Mouse (Mus musculus) neural tube, embryonic 12.5 days (tissue): ENCODE data around the gene Flad1. TPM values are rescaled to one million over a fixed set of nuclear protein-coding genes. Genes with fewer than 3 reads are reported as not detected.

Experiments
- ATAC-seq: fragments of 200-750 bp; cut with Nextera tagmentation; 2 replicates; pipeline ENCODE4 v1.8.0; 2017; ENCODE audit warnings: low read depth, mild to moderate bottlenecking, moderate TSS enrichment, moderate library complexity; ENCODE audit not compliant: low FRiP score
- H3K27ac ChIP-seq: fragments of 300-500 bp; sonication (generic); 2 replicates; pipeline ENCODE4 v1.5.1; 2016
- H3K27me3 ChIP-seq: fragments of 300-500 bp; sonication (generic); replicated peaks from 2 replicates; pipeline ENCODE4 v1.6.1; 2016; ENCODE audit warnings: mild to moderate bottlenecking
- H3K36me3 ChIP-seq: fragments of 300-500 bp; sonication (generic); 2 replicates; pipeline ENCODE4 v1.6.1; 2016; ENCODE audit warnings: mild to moderate bottlenecking
- H3K4me1 ChIP-seq: fragments of 300-500 bp; sonication (generic); 2 replicates; pipeline ENCODE4 v1.6.1; 2016
- H3K4me2 ChIP-seq: fragments of 300-500 bp; sonication (generic); replicated peaks from 2 replicates; pipeline ENCODE4 v1.6.1; 2016; ENCODE audit warnings: mild to moderate bottlenecking
- H3K4me3 ChIP-seq: fragments of 300-500 bp; sonication (generic); 2 replicates; pipeline ENCODE4 v1.5.1; 2016
- H3K9ac ChIP-seq: fragments of 300-500 bp; sonication (generic); 2 replicates; pipeline ENCODE4 v1.6.1; 2016; ENCODE audit warnings: mild to moderate bottlenecking
- H3K9me3 ChIP-seq: fragments of 300-500 bp; sonication (generic); 2 replicates; pipeline ENCODE4 v1.6.1; 2016; ENCODE audit warnings: mild to moderate bottlenecking
- WGBS: fragments of 180-500 bp; shearing (Covaris S2); methylation state at CpG from one replicate; pipeline ENCODE4 v1.1.7; 2016; 5-methylcytosine and 5-hydroxymethylcytosine counted together
- polyA plus RNA-seq: library from polyadenylated mRNA; unstranded; fragments of >200 nt; fragmentation: Nextera tagmentation; extraction: Ambion mirVana; gene quantifications from 2 replicates; pipeline ENCODE4 v1.2.1, GENCODE M21; 2016

Gene Flad1
- polyA plus RNA-seq, 1 experiment from 2014 or later, result 33.4 TPM

DNA sequence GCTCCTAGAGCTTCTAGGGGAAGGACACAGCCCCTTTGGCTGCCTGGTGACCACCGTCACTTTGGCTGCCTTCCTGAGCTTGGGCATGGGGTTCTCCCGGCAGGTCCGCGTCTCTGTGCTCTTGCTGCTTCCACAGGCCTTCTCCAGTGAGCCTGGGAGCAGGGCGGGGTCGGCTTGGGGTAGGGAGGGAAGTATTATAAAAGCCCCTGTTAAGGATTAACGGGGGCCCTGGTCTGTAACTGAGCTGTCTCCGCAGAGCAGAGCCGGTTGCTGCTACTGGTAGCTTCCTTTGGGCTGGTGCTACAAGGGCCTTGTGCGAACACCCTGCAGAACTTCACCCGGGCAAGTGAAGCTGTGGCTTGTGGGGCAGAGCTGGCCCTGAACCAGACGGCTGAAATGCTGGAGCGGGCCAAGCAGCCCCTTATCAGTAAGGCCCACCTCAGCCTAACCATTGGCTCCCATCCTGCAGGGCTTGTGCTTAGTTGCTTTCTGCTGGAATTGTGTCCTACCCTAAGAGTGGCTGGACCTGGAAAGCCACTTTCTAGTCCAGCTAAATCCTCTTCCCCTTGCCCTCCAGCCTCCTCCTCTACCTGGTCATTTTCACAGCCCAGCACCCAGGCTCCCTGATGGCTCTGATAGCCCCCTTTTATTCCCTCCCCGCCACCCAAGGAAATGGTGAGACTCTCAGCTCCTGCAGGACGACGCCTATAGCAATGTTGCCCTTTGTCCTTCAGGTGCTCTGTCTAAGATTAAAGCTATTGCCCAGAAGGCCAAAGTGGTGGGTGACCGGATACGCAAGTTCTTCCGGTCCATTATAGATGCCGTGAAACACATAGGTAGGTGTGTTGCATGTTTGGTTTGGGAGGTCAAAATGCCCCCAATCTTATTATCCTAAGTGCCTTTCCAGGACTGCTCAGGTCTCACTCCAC lies 45.9 kb downstream of the Flad1 start:
- no peak overlapping the region for H3K4me3 ChIP-seq
- H3K27me3 ChIP-seq, result no peaks in the 10 kb centered on the region
- H3K27ac ChIP-seq, result no peak overlapping the region
- H3K4me2 ChIP-seq, result no peak overlapping the region
- 71% methylated on average over 20 of the region's 20 CpGs for WGBS
- ATAC-seq, result no peak
- H3K4me1 ChIP-seq, result no peaks in the 10 kb centered on the region
- no peaks in the 10 kb centered on the region for H3K36me3 ChIP-seq
- H3K9me3 ChIP-seq, result no peaks in the 10 kb centered on the region
- no peak overlapping the region for H3K9ac ChIP-seq

DNA sequence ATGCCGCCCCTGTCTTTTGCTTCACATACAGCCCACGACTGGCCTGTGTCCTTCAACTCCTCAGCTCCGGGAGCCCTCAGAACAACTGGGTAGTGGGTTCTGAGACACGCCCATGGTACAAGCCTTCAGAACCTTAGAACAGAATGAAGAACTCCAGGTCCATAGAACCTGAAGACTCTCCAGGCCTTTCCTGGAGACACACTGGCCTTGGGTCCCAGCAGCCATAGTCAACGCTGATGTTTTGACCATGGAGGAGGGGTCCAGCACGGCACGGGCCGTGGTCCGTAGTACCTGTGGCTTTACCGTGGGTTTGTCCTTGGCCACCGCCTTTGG lies 46.6 kb downstream of the Flad1 start, which contains the start of gene Dcst1:
Gene Dcst1 (minus strand): TSS at position 101 of the 333 bp plus-strand sequence.
- 82% methylated on average over 11 of the region's 11 CpGs for WGBS
- ATAC-seq, result no peak
- H3K9ac ChIP-seq, result no peak within 1 kb of the TSS

DNA sequence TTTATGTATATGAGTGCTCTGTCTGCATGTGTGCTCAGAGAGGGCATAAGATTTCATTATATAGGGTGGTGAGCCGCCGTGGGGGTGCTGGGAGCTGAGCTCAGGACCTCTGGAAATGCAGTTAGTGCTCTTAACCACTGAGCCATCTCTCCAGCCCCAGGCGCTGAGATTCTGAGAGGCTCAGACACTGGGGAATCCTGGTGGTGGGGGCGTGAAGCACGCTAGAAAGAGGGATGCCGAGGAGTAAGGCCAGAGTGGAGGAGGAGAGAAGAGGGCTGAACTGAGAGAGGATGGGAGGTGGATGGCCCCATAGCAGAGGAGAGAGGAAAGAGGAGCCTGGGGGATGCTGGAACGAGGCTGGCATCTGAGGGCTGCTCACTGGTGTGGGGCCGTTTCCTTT lies 47.0 kb downstream of the Flad1 start:
- no peak overlapping the region for H3K27ac ChIP-seq
- no peak for ATAC-seq
- H3K9ac ChIP-seq, result no peak overlapping the region
- no peak overlapping the region for H3K4me3 ChIP-seq
- H3K4me1 ChIP-seq, result no peaks in the 10 kb centered on the region
- 66% methylated on average over 8 of the region's 8 CpGs for WGBS
- H3K9me3 ChIP-seq, result no peaks in the 10 kb centered on the region
- no peaks in the 10 kb centered on the region for H3K27me3 ChIP-seq
- H3K36me3 ChIP-seq, result no peaks in the 10 kb centered on the region
- H3K4me2 ChIP-seq, result no peak overlapping the region

More for the DNA sequence above, 46.6 kb downstream of the Flad1 start, which contains the start of gene Dcst1:
- no peaks in the 10 kb centered on the region for H3K9me3 ChIP-seq
- H3K36me3 ChIP-seq, result no peaks in the 10 kb centered on the region
- H3K4me2 ChIP-seq, result no peak within 1 kb of the TSS
- no peaks in the 10 kb centered on the region for H3K27me3 ChIP-seq
- no peaks in the 10 kb centered on the region for H3K4me1 ChIP-seq
- H3K4me3 ChIP-seq, result no peak within 1 kb of the TSS
- no peak within 1 kb of the TSS for H3K27ac ChIP-seq

DNA sequence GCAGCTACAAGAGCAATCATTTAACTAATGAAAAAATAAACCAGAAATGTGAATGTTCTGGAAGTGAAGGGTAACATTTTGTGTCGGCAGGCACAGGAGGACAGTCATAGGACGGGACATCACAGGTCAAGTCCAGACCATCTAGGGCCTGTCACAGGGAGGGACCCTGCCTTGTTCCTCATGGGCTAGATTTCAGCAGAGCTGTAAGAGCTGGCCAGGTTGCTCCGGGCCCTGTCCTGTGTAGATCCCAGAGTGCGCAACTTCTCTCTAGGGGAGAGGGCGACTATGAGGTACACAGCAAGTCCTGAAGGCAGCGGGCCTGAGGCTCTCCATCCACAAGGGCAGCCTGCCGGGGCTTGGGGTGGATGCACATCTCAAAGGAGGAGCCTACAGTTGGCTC lies 50.0 kb downstream of the Flad1 start, which contains the start of gene Dcst2:
Gene Dcst2 (plus strand): TSS at position 301 of the 400 bp plus-strand sequence.
- Histone ChIP-seq H3K4me2 (no peak within 1 kb of the TSS), H3K4me3 (no peak within 1 kb of the TSS), H3K9me3 (no peaks in the 10 kb centered on the region), H3K36me3 (no peaks in the 10 kb centered on the region), H3K27ac (no peak within 1 kb of the TSS), H3K9ac (no peak within 1 kb of the TSS), H3K4me1 (no peaks in the 10 kb centered on the region), H3K27me3 (no peaks in the 10 kb centered on the region)
- 84% methylated on average over 7 of the region's 7 CpGs for WGBS
- ATAC-seq, result no peak

DNA sequence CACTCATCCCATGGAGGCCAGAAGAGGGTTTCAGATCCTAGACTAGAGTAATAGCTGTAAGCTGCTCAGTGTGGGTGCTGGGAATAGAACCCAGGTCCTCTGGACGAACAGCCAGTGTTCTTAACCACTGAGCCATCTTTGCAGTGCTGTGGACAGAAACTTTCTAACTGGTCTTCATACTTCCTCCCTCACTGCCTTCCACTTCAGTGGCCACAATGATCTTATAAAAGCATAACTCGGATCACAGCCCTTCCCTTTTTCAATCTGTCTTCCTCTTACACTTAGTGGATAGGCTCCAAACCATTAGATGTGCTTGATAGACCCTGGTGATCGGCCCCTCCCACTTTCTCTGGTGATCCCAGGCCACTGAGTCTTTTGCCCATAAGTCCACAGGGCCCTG lies 51.4 kb downstream of the Flad1 start:
- Histone ChIP-seq H3K4me2 (no peak overlapping the region), H3K36me3 (no peaks in the 10 kb centered on the region), H3K9me3 (no peaks in the 10 kb centered on the region), H3K4me1 (no peaks in the 10 kb centered on the region), H3K27me3 (no peaks in the 10 kb centered on the region), H3K27ac (no peak overlapping the region), H3K9ac (no peak overlapping the region), H3K4me3 (no peak overlapping the region)
- WGBS, result 79% methylated on average over 3 of the region's 3 CpGs
- no peak for ATAC-seq

DNA sequence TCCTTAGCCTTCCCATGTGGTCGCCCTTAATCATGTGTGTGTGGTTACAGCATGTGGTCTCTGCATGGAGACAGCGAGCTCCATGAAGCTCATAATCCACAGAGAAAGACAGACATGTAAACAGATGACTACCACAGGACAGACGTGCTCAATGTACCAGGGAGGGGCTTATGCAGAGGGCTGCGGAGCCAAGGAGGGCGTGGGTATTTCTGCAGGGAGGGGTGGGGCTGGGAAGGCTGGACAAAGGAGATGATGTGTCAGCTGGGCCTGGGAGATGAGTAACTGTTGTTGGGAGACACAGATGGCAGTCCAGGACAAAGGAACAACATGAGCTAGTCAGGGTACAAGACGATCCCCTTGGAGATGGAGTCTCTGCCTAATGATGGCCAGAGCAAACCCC lies 52.0 kb downstream of the Flad1 start:
- H3K4me3 ChIP-seq, result no peak overlapping the region
- no peaks in the 10 kb centered on the region for H3K9me3 ChIP-seq
- H3K27ac ChIP-seq, result no peak overlapping the region
- no peak overlapping the region for H3K9ac ChIP-seq
- ATAC-seq, result no peak
- H3K36me3 ChIP-seq, result no peaks in the 10 kb centered on the region
- H3K4me2 ChIP-seq, result no peak overlapping the region
- WGBS, result 68% methylated on average over 6 of the region's 6 CpGs
- 0 out of 2 replicates have a peak, but pooled peaks cover 4% of the 10 kb centered on the region for H3K4me1 ChIP-seq
- no peaks in the 10 kb centered on the region for H3K27me3 ChIP-seq

DNA sequence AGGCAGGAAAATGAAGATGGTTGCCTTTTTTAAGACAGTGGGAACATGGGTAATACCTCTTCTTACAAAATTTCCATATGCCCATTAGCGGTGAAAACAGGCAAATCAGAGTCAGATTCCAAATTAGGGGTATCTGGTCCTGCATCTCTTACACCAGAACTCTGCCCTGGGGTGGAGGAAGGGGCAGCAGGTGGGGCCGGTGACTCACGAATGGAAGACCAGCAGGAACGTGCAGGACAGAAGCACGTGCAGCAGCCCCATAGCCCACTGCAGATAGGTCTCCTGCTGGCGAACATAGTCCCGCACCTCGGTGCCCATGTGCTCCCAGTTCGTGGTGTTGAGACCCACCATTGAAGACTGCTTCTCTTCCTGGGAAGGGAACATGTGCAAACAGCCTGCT lies 55.6 kb downstream of the Flad1 start:
- Histone ChIP-seq H3K4me3 (no peak overlapping the region), H3K9me3 (no peaks in the 10 kb centered on the region), H3K4me1 (0 out of 2 replicates have a peak, but pooled peaks cover 4% of the 10 kb centered on the region), H3K36me3 (no peaks in the 10 kb centered on the region), H3K27ac (no peak overlapping the region), H3K27me3 (no peaks in the 10 kb centered on the region), H3K9ac (no peak overlapping the region), H3K4me2 (no peak overlapping the region)
- WGBS, result 72% methylated on average over 9 of the region's 9 CpGs
- no peak for ATAC-seq

DNA sequence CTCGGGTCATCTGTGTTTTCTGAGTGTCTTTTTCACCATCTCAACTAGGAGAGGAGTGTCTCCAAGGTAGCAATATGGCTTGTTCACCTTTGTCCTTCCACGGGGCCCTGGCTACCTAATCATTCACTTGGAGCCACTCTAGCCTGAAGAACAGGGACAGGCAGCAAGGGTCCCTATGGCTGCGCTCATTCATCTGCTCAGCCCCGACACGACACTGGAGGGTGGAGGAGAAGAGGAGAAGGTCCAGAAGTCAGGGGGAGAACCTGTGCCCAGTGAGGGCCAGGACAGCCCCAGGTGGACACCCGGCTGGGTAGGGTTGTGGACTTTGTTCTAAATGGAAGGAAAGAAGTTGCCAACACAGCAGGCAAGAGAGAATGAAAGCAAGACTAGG lies 56.2 kb downstream of the Flad1 start:
- no peaks in the 10 kb centered on the region for H3K36me3 ChIP-seq
- H3K27ac ChIP-seq, result no peak overlapping the region
- peaks cover 6% of the 10 kb centered on the region; the same call in 1 of the 2 replicates for H3K4me1 ChIP-seq
- no peak overlapping the region for H3K4me2 ChIP-seq
- ATAC-seq, result no peak
- H3K27me3 ChIP-seq, result 0 out of 2 replicates have a peak, but pooled peaks cover 2% of the 10 kb centered on the region
- H3K9me3 ChIP-seq, result no peaks in the 10 kb centered on the region
- 82% methylated on average over 6 of the region's 6 CpGs for WGBS
- no peak overlapping the region for H3K9ac ChIP-seq
- H3K4me3 ChIP-seq, result no peak overlapping the region

DNA sequence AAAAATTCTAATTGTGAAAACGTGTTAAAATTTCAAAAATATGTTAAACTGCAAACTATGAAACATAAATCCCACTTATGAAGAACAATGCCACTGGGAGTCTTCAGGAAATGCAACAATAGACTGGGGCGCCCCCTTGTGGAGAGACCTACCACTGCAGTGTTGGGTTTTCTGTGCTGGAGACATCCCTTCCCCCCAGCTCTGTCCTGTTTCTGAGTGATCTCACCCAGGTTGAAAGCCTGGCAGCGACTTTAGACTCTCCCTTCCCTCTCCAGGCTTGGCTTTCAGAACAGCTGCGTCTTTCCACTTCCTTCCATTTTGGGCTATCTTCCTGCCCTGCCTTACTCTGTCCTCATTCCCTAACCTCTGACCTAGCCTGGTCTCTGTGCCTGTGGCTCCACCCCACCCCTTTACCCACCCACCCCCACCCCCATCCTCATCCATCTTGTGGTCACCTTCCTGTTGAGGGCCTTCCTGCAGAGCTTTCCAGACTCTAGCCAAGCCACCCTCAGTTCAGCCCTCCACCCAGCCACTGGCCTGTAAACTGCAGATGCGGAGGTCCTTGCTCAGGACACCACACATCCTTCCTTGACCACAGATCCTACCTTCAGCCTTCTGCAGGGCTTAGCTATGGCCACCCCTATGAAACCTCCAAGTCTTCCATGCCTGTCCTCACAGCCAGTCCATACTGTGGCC lies 56.7 kb downstream of the Flad1 start:
- H3K27me3 ChIP-seq, result 0 out of 2 replicates have a peak, but pooled peaks cover 2% of the 10 kb centered on the region
- ATAC-seq, result peak; percentile 39
- WGBS, result 17% methylated on average over 5 of the region's 5 CpGs

DNA sequence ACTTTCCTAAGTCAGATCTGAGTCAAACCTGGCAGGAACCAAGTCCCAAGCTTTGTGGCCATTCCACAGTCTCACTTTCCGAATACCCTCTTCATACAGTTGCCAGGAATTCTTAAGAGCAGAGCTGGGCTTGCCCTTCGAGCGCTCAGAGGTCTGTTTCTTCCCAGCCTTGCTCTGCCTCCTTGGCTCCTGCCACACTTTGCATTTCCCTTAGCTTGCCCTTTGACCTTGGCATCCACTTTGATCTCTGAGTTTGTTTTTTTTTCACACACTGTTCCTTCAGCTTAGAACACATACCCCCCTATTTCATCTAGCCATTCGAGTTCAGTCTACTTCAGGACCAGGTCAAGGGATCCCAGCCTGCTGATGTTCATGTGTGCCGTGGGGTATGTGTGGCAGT lies 60.4 kb downstream of the Flad1 start:
- Histone ChIP-seq H3K9me3 (no peaks in the 10 kb centered on the region), H3K4me2 (no peak overlapping the region), H3K4me3 (no peak overlapping the region), H3K4me1 (peaks cover 24% of the 10 kb centered on the region), H3K36me3 (no peaks in the 10 kb centered on the region), H3K9ac (no peak overlapping the region), H3K27me3 (peaks cover 11% of the 10 kb centered on the region), H3K27ac (no peak overlapping the region)
- 63% methylated on average over 5 of the region's 5 CpGs for WGBS
- no peak for ATAC-seq

More for the DNA sequence above, 56.7 kb downstream of the Flad1 start:
- Histone ChIP-seq H3K9me3 (no peaks in the 10 kb centered on the region), H3K4me1 (peaks cover 11% of the 10 kb centered on the region; the same call in 1 of the 2 replicates), H3K4me2 (no peak overlapping the region), H3K27ac (no peak overlapping the region), H3K4me3 (no peak overlapping the region), H3K36me3 (no peaks in the 10 kb centered on the region), H3K9ac (no peak overlapping the region)
